Mouse (Mus musculus): ENCODE results near the gene Ano6.

- TF ChIP-seq EP300 (IDR thresholded peaks at IDR 0.05; ENCODE audit: insufficient read depth, low read depth, low read length) (no peak), POLR2A (IDR thresholded peaks at IDR 0.05; ENCODE audit: insufficient read depth, low read depth, low read length) (no peak)
Measured at GRCm38 (mm10) chr15:95803484-95803883, 12.8 kb downstream of the Ano6 start.
